Mouse (Mus musculus) forebrain, embryonic 13.5 days (tissue): ENCODE measurements around the gene Armc5. TPM values are rescaled to one million over a fixed set of nuclear protein-coding genes. Genes with fewer than 3 reads are reported as not detected.

Source experiments
- ATAC-seq: fragments of 200-750 bp; cut with Nextera tagmentation; 2 replicates; pipeline ENCODE4 v1.8.0; 2017
- H3K27ac ChIP-seq: fragments of 300-500 bp; sonication (generic); 2 replicates; pipeline ENCODE4 v1.5.1; 2015; ENCODE audit warnings: inconsistent platforms, mild to moderate bottlenecking, moderate library complexity
- H3K27me3 ChIP-seq: fragments of 300-500 bp; sonication (generic); 2 replicates; pipeline ENCODE4 v1.6.1; 2015; ENCODE audit warnings: mild to moderate bottlenecking, inconsistent platforms
- H3K36me3 ChIP-seq: fragments of 300-500 bp; sonication (generic); 2 replicates; pipeline ENCODE4 v1.6.1; 2015; ENCODE audit warnings: mild to moderate bottlenecking, inconsistent platforms; ENCODE audit not compliant: poor library complexity, severe bottlenecking
- H3K4me1 ChIP-seq: fragments of 300-500 bp; sonication (generic); 2 replicates; pipeline ENCODE4 v1.6.1; 2015; ENCODE audit warnings: inconsistent platforms
- H3K4me2 ChIP-seq: fragments of 300-500 bp; sonication (generic); 2 replicates; pipeline ENCODE4 v1.6.1; 2015; ENCODE audit warnings: inconsistent platforms, mild to moderate bottlenecking, moderate library complexity
- H3K4me3 ChIP-seq: fragments of 300-500 bp; sonication (generic); 2 replicates; pipeline ENCODE4 v1.5.1; 2015; ENCODE audit warnings: mild to moderate bottlenecking, inconsistent platforms
- H3K9ac ChIP-seq: fragments of 300-500 bp; sonication (generic); 2 replicates; pipeline ENCODE4 v1.6.1; 2015; ENCODE audit warnings: mild to moderate bottlenecking, inconsistent platforms
- H3K9me3 ChIP-seq: fragments of 300-500 bp; sonication (generic); replicated peaks from 2 replicates; pipeline ENCODE4 v1.6.1; 2016; ENCODE audit warnings: inconsistent platforms
- WGBS: fragments of 180-500 bp; shearing (Covaris S2); methylation state at CpG from one replicate; pipeline ENCODE4 v1.1.7; 2015; 5-methylcytosine and 5-hydroxymethylcytosine counted together
- polyA plus RNA-seq: library from polyadenylated mRNA; unstranded; fragments of >200 nt; fragmentation: Nextera tagmentation; extraction: Ambion mirVana; gene quantifications from 2 replicates; pipeline ENCODE4 v1.2.1, GENCODE M21; 2015

Gene Armc5
- polyA plus RNA-seq, 1 experiment from 2014 or later, result 11.0 TPM

GRCm38 (mm10) chr7:128247443-128247842 is 10.3 kb downstream of the Armc5 start:
- under 1% methylated on average over 13 of the region's 13 CpGs for WGBS
- Histone ChIP-seq H3K27me3 (peaks cover 15% of the 10 kb centered on the region), H3K27ac (peak overlapping the region; percentile 32; the same call in 1 of the 2 replicates), H3K4me1 (peaks cover 18% of the 10 kb centered on the region), H3K9ac (peak overlapping the region; percentile 62; the same call in 1 of the 2 replicates), H3K4me3 (peak overlapping the region; percentile 37), H3K9me3 (no peaks in the 10 kb centered on the region), H3K4me2 (peak overlapping the region; percentile 62), H3K36me3 (peaks cover 24% of the 10 kb centered on the region)
- peak; percentile 82 for ATAC-seq

GRCm38 (mm10) chr7:128248081-128249042 is 11.2 kb downstream of the Armc5 start:
- no peak for ATAC-seq
- no peak overlapping the region for H3K4me3 ChIP-seq
- peaks cover 22% of the 10 kb centered on the region for H3K4me1 ChIP-seq
- no peak overlapping the region for H3K27ac ChIP-seq
- H3K27me3 ChIP-seq, result peaks cover 15% of the 10 kb centered on the region
- no peak overlapping the region for H3K4me2 ChIP-seq
- WGBS, result 89% methylated on average over 10 of the region's 10 CpGs
- no peak overlapping the region for H3K9ac ChIP-seq
- peaks cover 16% of the 10 kb centered on the region for H3K36me3 ChIP-seq
- no peaks in the 10 kb centered on the region for H3K9me3 ChIP-seq

DNA sequence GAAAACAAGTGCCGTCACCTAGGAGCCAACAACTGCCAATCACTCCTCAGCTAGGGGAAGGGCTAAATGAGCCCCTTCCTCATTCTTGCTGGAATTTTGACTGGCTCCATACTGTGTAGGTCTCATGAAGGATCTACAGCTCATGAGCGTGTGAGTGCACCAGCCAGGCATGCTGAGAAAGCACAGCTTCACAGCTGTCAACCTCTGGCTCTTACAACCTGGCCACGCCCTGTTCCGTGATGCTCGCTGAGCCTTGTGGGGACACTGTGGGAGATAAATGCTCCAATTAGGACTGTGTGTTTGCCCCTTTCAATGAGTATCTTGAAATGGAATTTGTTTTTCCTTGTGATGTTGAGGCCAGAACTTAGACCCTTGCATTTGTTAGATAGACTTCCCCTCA is 12.9 kb downstream of the Armc5 start:
- H3K4me1 ChIP-seq, result peaks cover 22% of the 10 kb centered on the region
- 83% methylated on average over 5 of the region's 5 CpGs for WGBS
- peaks cover 3% of the 10 kb centered on the region for H3K36me3 ChIP-seq
- no peak overlapping the region for H3K4me3 ChIP-seq
- no peak overlapping the region for H3K4me2 ChIP-seq
- H3K27me3 ChIP-seq, result peaks cover 17% of the 10 kb centered on the region
- H3K27ac ChIP-seq, result no peak overlapping the region
- no peak for ATAC-seq
- no peaks in the 10 kb centered on the region for H3K9me3 ChIP-seq
- H3K9ac ChIP-seq, result no peak overlapping the region

DNA sequence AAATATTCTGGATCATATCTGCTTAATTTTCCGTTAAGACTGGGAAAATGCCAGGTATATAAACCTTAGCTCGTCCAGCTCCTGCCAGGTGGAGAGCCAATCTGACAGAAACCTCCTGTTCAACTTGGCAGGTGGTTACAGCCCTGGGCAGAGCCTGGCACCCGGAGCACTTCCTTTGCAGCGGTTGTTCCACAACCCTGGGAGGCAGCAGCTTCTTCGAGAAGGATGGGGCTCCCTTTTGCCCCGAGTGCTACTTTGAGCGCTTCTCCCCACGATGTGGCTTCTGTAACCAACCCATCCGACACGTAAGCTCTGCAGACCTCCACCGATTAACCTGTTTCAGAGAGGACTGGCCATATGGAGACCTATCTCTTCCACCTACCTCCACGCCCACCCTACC is 14.8 kb downstream of the Armc5 start:
- 53% methylated on average over 12 of the region's 12 CpGs for WGBS
- no peak overlapping the region for H3K27ac ChIP-seq
- H3K9ac ChIP-seq, result 0 out of 2 replicates have a peak overlapping the region, but pooled peaks have one; percentile 48
- H3K4me1 ChIP-seq, result peaks cover 15% of the 10 kb centered on the region
- no peaks in the 10 kb centered on the region for H3K9me3 ChIP-seq
- peaks cover 17% of the 10 kb centered on the region for H3K27me3 ChIP-seq
- H3K36me3 ChIP-seq, result no peaks in the 10 kb centered on the region
- peak overlapping the region; percentile 37 for H3K4me3 ChIP-seq
- ATAC-seq, result no peak
- peak overlapping the region; percentile 69 for H3K4me2 ChIP-seq

DNA sequence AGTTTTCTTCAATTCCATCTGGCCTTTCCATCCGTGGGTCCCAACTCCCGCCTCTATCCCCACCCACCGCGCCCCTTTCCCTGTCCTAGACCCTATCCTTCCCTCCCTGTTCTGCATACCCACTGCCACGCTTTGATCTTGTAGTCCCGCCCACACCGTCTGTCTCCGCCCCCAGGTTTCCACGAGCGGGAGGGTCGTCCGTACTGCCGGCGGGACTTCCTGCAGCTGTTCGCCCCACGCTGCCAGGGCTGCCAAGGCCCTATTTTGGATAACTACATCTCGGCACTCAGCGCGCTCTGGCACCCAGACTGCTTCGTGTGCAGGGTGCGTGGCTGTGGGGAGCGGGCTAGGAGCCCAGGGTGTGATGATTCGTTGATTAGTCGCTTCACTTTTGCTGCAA is 15.5 kb downstream of the Armc5 start:
- Histone ChIP-seq H3K9me3 (no peaks in the 10 kb centered on the region), H3K4me3 (peak overlapping the region; percentile 37), H3K9ac (peak overlapping the region; percentile 48), H3K36me3 (no peaks in the 10 kb centered on the region), H3K27me3 (peaks cover 17% of the 10 kb centered on the region), H3K4me1 (peaks cover 11% of the 10 kb centered on the region), H3K4me2 (peak overlapping the region; percentile 69), H3K27ac (no peak overlapping the region)
- ATAC-seq, result peak; percentile 83
- 6% methylated on average over 24 of the region's 24 CpGs for WGBS

GRCm38 (mm10) chr7:128254978-128255377 is 17.8 kb downstream of the Armc5 start:
- WGBS, result 63% methylated on average over 2 of the region's 2 CpGs
- Histone ChIP-seq H3K4me2 (no peak overlapping the region), H3K9me3 (no peaks in the 10 kb centered on the region), H3K27ac (no peak overlapping the region), H3K27me3 (peaks cover 15% of the 10 kb centered on the region), H3K36me3 (no peaks in the 10 kb centered on the region), H3K4me1 (peaks cover 11% of the 10 kb centered on the region), H3K4me3 (no peak overlapping the region), H3K9ac (no peak overlapping the region)
- no peak for ATAC-seq

DNA sequence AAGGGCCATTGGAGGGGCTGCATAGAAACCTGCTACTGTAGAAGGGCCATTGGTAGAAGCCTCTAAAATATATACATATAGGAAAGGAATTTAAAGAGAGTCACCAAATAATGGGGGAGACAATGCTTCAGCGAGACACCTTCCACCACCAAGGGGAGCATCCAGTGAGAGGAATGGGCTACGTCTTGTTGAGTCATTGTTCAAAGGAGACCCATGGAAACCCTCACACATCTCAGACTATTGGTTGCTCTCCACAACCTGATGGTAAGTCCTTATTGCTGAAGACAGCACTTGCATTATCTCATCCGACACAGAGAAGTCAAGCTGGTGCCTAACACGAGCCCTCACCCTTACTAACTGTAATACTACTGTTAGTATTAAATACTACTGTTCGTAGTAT is 18.6 kb downstream of the Armc5 start:
- Histone ChIP-seq H3K27ac (no peak overlapping the region), H3K9ac (no peak overlapping the region), H3K4me1 (peaks cover 11% of the 10 kb centered on the region), H3K4me2 (no peak overlapping the region), H3K27me3 (peaks cover 11% of the 10 kb centered on the region), H3K4me3 (no peak overlapping the region), H3K36me3 (no peaks in the 10 kb centered on the region), H3K9me3 (no peaks in the 10 kb centered on the region)
- no peak for ATAC-seq
- 87% methylated on average over 5 of the region's 5 CpGs for WGBS

DNA sequence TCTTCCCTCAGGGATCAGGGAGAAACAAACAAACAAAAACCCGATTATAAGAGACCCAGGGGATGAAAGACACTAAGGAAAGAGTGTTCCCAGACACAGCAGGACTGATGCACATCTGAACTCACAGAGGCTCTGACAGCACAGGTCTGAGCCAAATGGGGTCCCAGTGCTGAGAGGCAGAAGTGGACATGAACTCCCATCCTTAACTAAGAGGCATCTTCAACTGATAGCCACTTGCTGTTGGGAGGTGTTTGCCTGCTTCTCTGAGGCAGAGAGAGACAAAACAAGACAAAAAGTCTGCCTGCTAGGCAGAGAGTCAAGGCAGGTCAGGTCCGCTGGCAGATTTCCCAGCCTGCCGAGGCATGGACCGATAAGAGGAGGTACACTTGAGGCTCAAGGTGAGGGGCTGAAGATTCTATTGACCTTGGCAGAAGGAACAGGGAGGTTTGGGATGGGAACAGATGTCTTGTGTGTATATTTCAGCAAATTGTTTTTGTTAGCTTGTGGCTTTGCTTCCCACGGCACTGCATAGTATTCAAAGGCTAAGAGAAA is 19.7 kb downstream of the Armc5 start:
- H3K27me3 ChIP-seq, result peaks cover 7% of the 10 kb centered on the region; the same call in 1 of the 2 replicates
- WGBS, result 53% methylated on average over 5 of the region's 5 CpGs
- H3K9me3 ChIP-seq, result no peaks in the 10 kb centered on the region
- H3K27ac ChIP-seq, result no peak overlapping the region
- H3K4me3 ChIP-seq, result no peak overlapping the region
- no peak overlapping the region for H3K9ac ChIP-seq
- H3K4me2 ChIP-seq, result no peak overlapping the region
- H3K4me1 ChIP-seq, result peaks cover 10% of the 10 kb centered on the region
- no peak for ATAC-seq
- H3K36me3 ChIP-seq, result no peaks in the 10 kb centered on the region

- H3K27me3 ChIP-seq, result no peaks in the 10 kb centered on the region
- H3K4me3 ChIP-seq, result no peak within 1 kb of the TSS
- H3K4me2 ChIP-seq, result no peak within 1 kb of the TSS
- H3K4me1 ChIP-seq, result no peaks in the 10 kb centered on the region
- no peak for ATAC-seq
- H3K27ac ChIP-seq, result no peak within 1 kb of the TSS
- no peaks in the 10 kb centered on the region for H3K9me3 ChIP-seq
- 85% methylated on average over 6 of the region's 6 CpGs for WGBS
- no peaks in the 10 kb centered on the region for H3K36me3 ChIP-seq
- H3K9ac ChIP-seq, result no peak within 1 kb of the TSS
Observed at GRCm38 (mm10) chr7:128265411-128265810, 28.3 kb downstream of the Armc5 start, which contains the start of gene Slc5a2. Slc5a2 (plus strand) TSS chr7:128265657.

GRCm38 (mm10) chr7:128266056-128266455 is 28.9 kb downstream of the Armc5 start:
- ATAC-seq, result no peak
- 82% methylated on average over 5 of the region's 5 CpGs for WGBS
- H3K9ac ChIP-seq, result no peak overlapping the region

DNA sequence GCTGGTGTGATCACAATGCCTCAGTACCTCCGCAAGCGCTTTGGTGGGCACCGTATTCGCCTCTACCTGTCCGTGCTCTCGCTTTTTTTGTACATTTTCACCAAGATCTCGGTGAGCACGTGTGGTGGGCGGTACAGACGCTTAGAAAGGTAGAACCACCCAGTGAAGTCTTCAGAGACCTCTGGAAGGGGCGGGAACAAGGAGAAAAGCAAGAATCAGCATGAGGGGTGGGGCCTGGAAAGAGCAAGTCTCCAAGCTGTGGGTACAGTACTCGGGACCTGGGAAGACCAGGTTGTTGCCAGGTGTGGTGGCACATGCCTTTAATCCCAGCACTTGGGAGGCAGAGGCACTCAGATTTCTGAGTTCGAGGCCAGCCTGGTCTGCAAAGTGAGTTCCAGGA is 30.2 kb downstream of the Armc5 start:
- ATAC-seq, result no peak
- H3K4me3 ChIP-seq, result no peak overlapping the region
- no peaks in the 10 kb centered on the region for H3K4me1 ChIP-seq
- WGBS, result 62% methylated on average over 13 of the region's 13 CpGs
- H3K9ac ChIP-seq, result no peak overlapping the region
- no peak overlapping the region for H3K4me2 ChIP-seq
- H3K27me3 ChIP-seq, result no peaks in the 10 kb centered on the region
- H3K9me3 ChIP-seq, result no peaks in the 10 kb centered on the region
- H3K27ac ChIP-seq, result no peak overlapping the region
- H3K36me3 ChIP-seq, result peaks cover 15% of the 10 kb centered on the region

More at GRCm38 (mm10) chr7:128266056-128266455, 28.9 kb downstream of the Armc5 start:
- Histone ChIP-seq H3K27ac (no peak overlapping the region), H3K36me3 (peaks cover 2% of the 10 kb centered on the region; the same call in 1 of the 2 replicates), H3K4me3 (no peak overlapping the region), H3K4me2 (no peak overlapping the region), H3K4me1 (no peaks in the 10 kb centered on the region), H3K27me3 (no peaks in the 10 kb centered on the region), H3K9me3 (no peaks in the 10 kb centered on the region)

DNA sequence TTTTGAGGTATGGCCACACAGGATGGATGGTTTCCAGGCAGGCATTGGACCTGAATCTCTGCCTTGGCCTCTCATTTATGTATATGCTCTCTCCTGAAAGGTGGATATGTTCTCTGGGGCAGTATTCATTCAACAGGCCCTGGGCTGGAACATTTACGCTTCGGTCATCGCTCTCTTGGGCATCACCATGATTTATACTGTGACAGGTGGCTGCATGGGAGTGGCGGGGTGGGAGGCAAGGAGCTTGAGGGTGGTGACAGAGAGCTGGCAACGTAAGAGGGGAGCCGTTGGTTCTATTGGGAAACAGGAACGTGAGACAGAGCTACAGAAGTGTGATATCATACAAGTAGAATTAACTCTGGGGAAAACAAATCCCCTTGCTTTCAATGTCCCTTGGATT is 30.7 kb downstream of the Armc5 start:
- ATAC-seq, result no peak
- Histone ChIP-seq H3K4me3 (no peak overlapping the region), H3K36me3 (peaks cover 18% of the 10 kb centered on the region), H3K27me3 (no peaks in the 10 kb centered on the region), H3K4me1 (no peaks in the 10 kb centered on the region), H3K9me3 (no peaks in the 10 kb centered on the region), H3K9ac (no peak overlapping the region), H3K4me2 (no peak overlapping the region), H3K27ac (no peak overlapping the region)
- WGBS, result 87% methylated on average over 7 of the region's 7 CpGs
